Mouse (Mus musculus): Measurements from ENCODE around the gene Cxcr4.

DNA sequence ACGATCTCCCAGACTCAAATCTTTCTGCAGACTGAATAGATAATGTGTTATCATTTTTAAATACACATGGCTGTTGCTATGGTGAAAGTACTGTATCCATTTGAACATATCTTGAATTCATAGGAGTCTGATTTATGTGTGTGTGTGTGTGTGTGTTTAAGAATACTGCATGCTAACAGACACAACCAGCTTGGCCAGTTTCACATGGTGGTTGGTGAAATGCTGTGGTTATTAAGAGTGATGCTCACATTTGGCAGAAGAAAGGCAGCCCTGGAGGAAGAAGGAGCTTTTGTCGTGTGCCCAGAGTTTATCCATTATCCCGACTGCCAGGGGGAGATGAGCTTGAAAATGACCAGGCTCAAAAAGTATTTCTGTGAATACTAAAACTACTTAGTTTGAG is 15.3 kb upstream of the Cxcr4 start:
- no peak for TF ChIP-seq CTCF (IDR thresholded peaks at IDR 0.05)
- TF ChIP-seq POLR2A (IDR thresholded peaks at IDR 0.05; ENCODE audit: insufficient read depth, low read depth, low read length): no peak
- no peak for TF ChIP-seq EP300 (IDR thresholded peaks at IDR 0.05; ENCODE audit: insufficient read depth, low read depth, low read length)

Data from heart, adult 2 months (tissue).